Mouse (Mus musculus) neural tube, embryonic 13.5 days (tissue): ENCODE results near the gene Zfp518b. TPM values are rescaled to one million over a fixed set of nuclear protein-coding genes. Genes with fewer than 3 reads are reported as not detected.

Experiments
- ATAC-seq: fragments of 200-750 bp; cut with Nextera tagmentation; 2 replicates; pipeline ENCODE4 v1.8.0; 2017; ENCODE audit warnings: low read depth, mild to moderate bottlenecking, moderate TSS enrichment, moderate library complexity
- H3K27ac ChIP-seq: fragments of 300-500 bp; sonication (generic); replicated peaks from 2 replicates; pipeline ENCODE4 v1.5.1; 2015; ENCODE audit warnings: moderate library complexity, mild to moderate bottlenecking, inconsistent platforms
- H3K27me3 ChIP-seq: fragments of 300-500 bp; sonication (generic); 2 replicates; pipeline ENCODE4 v1.6.1; 2015; ENCODE audit warnings: mild to moderate bottlenecking, inconsistent platforms
- H3K36me3 ChIP-seq: fragments of 300-500 bp; sonication (generic); 2 replicates; pipeline ENCODE4 v1.6.1; 2015; ENCODE audit warnings: mild to moderate bottlenecking, inconsistent platforms
- H3K4me1 ChIP-seq: fragments of 300-500 bp; sonication (generic); replicated peaks from 2 replicates; pipeline ENCODE4 v1.6.1; 2015; ENCODE audit warnings: inconsistent platforms
- H3K4me2 ChIP-seq: fragments of 300-500 bp; sonication (generic); 2 replicates; pipeline ENCODE4 v1.6.1; 2015; ENCODE audit warnings: inconsistent platforms, mild to moderate bottlenecking, moderate library complexity
- H3K4me3 ChIP-seq: fragments of 300-500 bp; sonication (generic); 2 replicates; pipeline ENCODE4 v1.5.1; 2015; ENCODE audit warnings: mild to moderate bottlenecking, inconsistent platforms
- H3K9ac ChIP-seq: fragments of 300-500 bp; sonication (generic); 2 replicates; pipeline ENCODE4 v1.6.1; 2015; ENCODE audit warnings: moderate library complexity, mild to moderate bottlenecking, inconsistent platforms
- H3K9me3 ChIP-seq: fragments of 300-500 bp; sonication (generic); 2 replicates; pipeline ENCODE4 v1.6.1; 2016; ENCODE audit warnings: inconsistent platforms
- WGBS: fragments of 180-500 bp; shearing (Covaris S2); methylation state at CpG from one replicate; pipeline ENCODE4 v1.1.7; 2015; 5-methylcytosine and 5-hydroxymethylcytosine counted together
- polyA plus RNA-seq: library from polyadenylated mRNA; unstranded; fragments of >200 nt; fragmentation: Nextera tagmentation; extraction: Ambion mirVana; gene quantifications from 2 replicates; pipeline ENCODE4 v1.2.1, GENCODE M21; 2015

Zfp518b gene
- polyA plus RNA-seq, 1 experiment from 2014 or later = 37.8 TPM

- H3K27ac ChIP-seq = no peak overlapping the region
- 82% methylated on average over 3 of the region's 3 CpGs for WGBS
- H3K4me1 ChIP-seq = no peaks in the 10 kb centered on the region
- no peak for ATAC-seq
- 0 out of 2 replicates have a peak, but pooled peaks cover 5% of the 10 kb centered on the region for H3K9me3 ChIP-seq
- H3K9ac ChIP-seq = no peak overlapping the region
- H3K4me2 ChIP-seq = no peak overlapping the region
- H3K4me3 ChIP-seq = no peak overlapping the region
- no peaks in the 10 kb centered on the region for H3K27me3 ChIP-seq
- no peaks in the 10 kb centered on the region for H3K36me3 ChIP-seq
These were observed 57.7 kb downstream of the Zfp518b start for GRCm38 (mm10) chr5:38626883-38627282.

- no peak overlapping the region for H3K4me2 ChIP-seq
- no peak for ATAC-seq
- no peaks in the 10 kb centered on the region for H3K4me1 ChIP-seq
- no peak overlapping the region for H3K4me3 ChIP-seq
- H3K9me3 ChIP-seq = 0 out of 2 replicates have a peak, but pooled peaks cover 5% of the 10 kb centered on the region
- no peaks in the 10 kb centered on the region for H3K27me3 ChIP-seq
- no peak overlapping the region for H3K9ac ChIP-seq
- WGBS = 38% methylated on average over 5 of the region's 5 CpGs
- H3K36me3 ChIP-seq = no peaks in the 10 kb centered on the region
- no peak overlapping the region for H3K27ac ChIP-seq
These were observed 63.8 kb downstream of the Zfp518b start for GRCm38 (mm10) chr5:38620783-38621182.

- H3K4me2 ChIP-seq = no peak overlapping the region
- H3K9ac ChIP-seq = no peak overlapping the region
- H3K36me3 ChIP-seq = no peaks in the 10 kb centered on the region
- H3K4me1 ChIP-seq = no peaks in the 10 kb centered on the region
- no peak overlapping the region for H3K27ac ChIP-seq
- ATAC-seq = no peak
- no peak overlapping the region for H3K4me3 ChIP-seq
- no peaks in the 10 kb centered on the region for H3K27me3 ChIP-seq
- H3K9me3 ChIP-seq = no peaks in the 10 kb centered on the region
- WGBS = 71% methylated on average over 3 of the region's 3 CpGs
These were observed 65.7 kb downstream of the Zfp518b start for GRCm38 (mm10) chr5:38618908-38619307.

Other genes with a start within 250 kb of the Zfp518b start
- 0.12 and 0.64 TPM in 2 replicates for gene Slc2a9, start 181.7 kb downstream of the Zfp518b start, polyA plus RNA-seq
- 148 and 172 TPM in 2 replicates for gene Wdr1, start 121.6 kb downstream of the Zfp518b start, polyA plus RNA-seq
- gene Clnk, start 192.0 kb upstream of the Zfp518b start, polyA plus RNA-seq = not detected in 2 replicates